Mouse (Mus musculus) forebrain, embryonic 10.5 days (tissue): Measurements from ENCODE around the gene Usp2. TPM values are rescaled to one million over a fixed set of nuclear protein-coding genes. Genes with fewer than 3 reads are reported as not detected.

ENCODE experiments used
- DNase-seq: peaks from one replicate; pipeline ENCODE4 v3.0.0-alpha.2; 2017; ENCODE audit warnings: low spot score; ENCODE audit errors: extremely low spot score
- H3K27ac ChIP-seq: fragments of 300-500 bp; sonication (generic); 2 replicates; pipeline ENCODE4 v1.5.1; 2016; ENCODE audit warnings: mild to moderate bottlenecking
- H3K27me3 ChIP-seq: fragments of 300-500 bp; sonication (generic); 2 replicates; pipeline ENCODE4 v1.6.1; 2016; ENCODE audit warnings: mild to moderate bottlenecking; ENCODE audit not compliant: poor library complexity, severe bottlenecking
- H3K36me3 ChIP-seq: fragments of 300-500 bp; sonication (generic); replicated peaks from 2 replicates; pipeline ENCODE4 v1.6.1; 2016; ENCODE audit warnings: mild to moderate bottlenecking, moderate library complexity
- H3K4me1 ChIP-seq: fragments of 300-500 bp; sonication (generic); 2 replicates; pipeline ENCODE4 v1.6.1; 2016
- H3K4me3 ChIP-seq: fragments of 300-500 bp; sonication (generic); 2 replicates; pipeline ENCODE4 v1.5.1; 2016; ENCODE audit warnings: mild to moderate bottlenecking, moderate library complexity
- H3K9me3 ChIP-seq: fragments of 300-500 bp; sonication (generic); 2 replicates; pipeline ENCODE4 v1.6.1; 2016; ENCODE audit warnings: mild to moderate bottlenecking, moderate library complexity
- WGBS: fragments of 180-500 bp; shearing (Covaris S2); methylation state at CpG from one replicate; pipeline ENCODE4 v1.1.7; 2016; 5-methylcytosine and 5-hydroxymethylcytosine counted together
- polyA plus RNA-seq: library from polyadenylated mRNA; unstranded; fragments of >200 nt; fragmentation: Nextera tagmentation; extraction: Ambion mirVana; gene quantifications from 2 replicates; pipeline ENCODE4 v1.2.1, GENCODE M21; 2016

Usp2 gene
- polyA plus RNA-seq, 1 experiment from 2014 or later = 12.9 TPM

- Histone ChIP-seq H3K27me3 (peaks cover 50% of the 10 kb centered on the region), H3K4me1 (peaks cover 55% of the 10 kb centered on the region), H3K27ac (no peak overlapping the region), H3K4me3 (no peak overlapping the region), H3K9me3 (no peaks in the 10 kb centered on the region), H3K36me3 (peaks cover 34% of the 10 kb centered on the region)
- DNase-seq = no peak
- WGBS = 69% methylated on average over 12 of the region's 12 CpGs
Measured at GRCm38 (mm10) chr9:44088877-44089608, 22.2 kb downstream of the Usp2 start.

GRCm38 (mm10) chr9:44093612-44094503 is 27.0 kb downstream of the Usp2 start:
- peak; percentile 73 for DNase-seq
- Histone ChIP-seq H3K4me3 (no peak overlapping the region), H3K9me3 (no peaks in the 10 kb centered on the region), H3K36me3 (peaks cover 34% of the 10 kb centered on the region), H3K4me1 (peaks cover 32% of the 10 kb centered on the region), H3K27me3 (peaks cover 6% of the 10 kb centered on the region), H3K27ac (no peak overlapping the region)
- WGBS = 37% methylated on average over 24 of the region's 24 CpGs

GRCm38 (mm10) chr9:44094737-44095136 is 27.9 kb downstream of the Usp2 start:
- 82% methylated on average over 3 of the region's 3 CpGs for WGBS
- DNase-seq = no peak
- no peak overlapping the region for H3K4me3 ChIP-seq
- H3K27me3 ChIP-seq = no peaks in the 10 kb centered on the region
- peaks cover 34% of the 10 kb centered on the region for H3K36me3 ChIP-seq
- H3K4me1 ChIP-seq = peaks cover 23% of the 10 kb centered on the region
- H3K9me3 ChIP-seq = no peaks in the 10 kb centered on the region
- no peak overlapping the region for H3K27ac ChIP-seq

- DNase-seq = no peak
- no peak overlapping the region for H3K4me3 ChIP-seq
- H3K9me3 ChIP-seq = no peaks in the 10 kb centered on the region
- H3K27ac ChIP-seq = no peak overlapping the region
- H3K4me1 ChIP-seq = peaks cover 21% of the 10 kb centered on the region
- WGBS = 93% methylated on average over 9 of the region's 9 CpGs
- H3K36me3 ChIP-seq = peaks cover 25% of the 10 kb centered on the region
- H3K27me3 ChIP-seq = no peaks in the 10 kb centered on the region
Measured at GRCm38 (mm10) chr9:44095781-44096180, 29.0 kb downstream of the Usp2 start.

GRCm38 (mm10) chr9:44096536-44096935 is 29.7 kb downstream of the Usp2 start:
- no peaks in the 10 kb centered on the region for H3K9me3 ChIP-seq
- H3K4me1 ChIP-seq = peaks cover 26% of the 10 kb centered on the region
- H3K4me3 ChIP-seq = no peak overlapping the region
- peaks cover 18% of the 10 kb centered on the region for H3K36me3 ChIP-seq
- peak; percentile 65 for DNase-seq
- WGBS = 18% methylated on average over 9 of the region's 9 CpGs
- H3K27ac ChIP-seq = peak overlapping the region; percentile 54
- H3K27me3 ChIP-seq = no peaks in the 10 kb centered on the region

- H3K4me1 ChIP-seq = peaks cover 42% of the 10 kb centered on the region
- peak within 1 kb of the TSS; percentile 22 for H3K27ac ChIP-seq
- peaks cover 44% of the 10 kb centered on the region for H3K36me3 ChIP-seq
- no peaks in the 10 kb centered on the region for H3K9me3 ChIP-seq
- WGBS = 53% methylated on average over 9 of the region's 9 CpGs
- H3K4me3 ChIP-seq = 0 out of 2 replicates have a peak within 1 kb of the TSS, but pooled peaks have one; percentile 0
- DNase-seq = no peak
- H3K27me3 ChIP-seq = no peaks in the 10 kb centered on the region
Measured at GRCm38 (mm10) chr9:44101490-44101889, 34.7 kb downstream of the Usp2 start, which contains the start of gene Mfrp. TSS of gene Mfrp (plus strand) at chr9:44101729.

GRCm38 (mm10) chr9:44104881-44105280 is 38.1 kb downstream of the Usp2 start:
- H3K27ac ChIP-seq = no peak overlapping the region
- no peak for DNase-seq
- WGBS = 94% methylated on average over 7 of the region's 7 CpGs
- no peaks in the 10 kb centered on the region for H3K9me3 ChIP-seq
- H3K4me3 ChIP-seq = no peak overlapping the region
- H3K27me3 ChIP-seq = no peaks in the 10 kb centered on the region
- peaks cover 73% of the 10 kb centered on the region for H3K36me3 ChIP-seq
- peaks cover 67% of the 10 kb centered on the region for H3K4me1 ChIP-seq

GRCm38 (mm10) chr9:44105781-44106180 is 39.0 kb downstream of the Usp2 start:
- H3K36me3 ChIP-seq = peaks cover 82% of the 10 kb centered on the region

GRCm38 (mm10) chr9:44106182-44106581 is 39.4 kb downstream of the Usp2 start:
- H3K4me1 ChIP-seq = peaks cover 78% of the 10 kb centered on the region
- peak overlapping the region; percentile 72 for H3K27ac ChIP-seq
- H3K36me3 ChIP-seq = peaks cover 84% of the 10 kb centered on the region
- H3K9me3 ChIP-seq = no peaks in the 10 kb centered on the region
- no peaks in the 10 kb centered on the region for H3K27me3 ChIP-seq
- WGBS = 96% methylated on average over 7 of the region's 7 CpGs
- no peak overlapping the region; the same call in 1 of the 2 replicates for H3K4me3 ChIP-seq
- no peak for DNase-seq

More at GRCm38 (mm10) chr9:44105781-44106180, 39.0 kb downstream of the Usp2 start:
- no peaks in the 10 kb centered on the region for H3K27me3 ChIP-seq
- DNase-seq = no peak
- WGBS = 94% methylated on average over 10 of the region's 10 CpGs
- no peak overlapping the region for H3K4me3 ChIP-seq
- H3K27ac ChIP-seq = no peak overlapping the region
- no peaks in the 10 kb centered on the region for H3K9me3 ChIP-seq
- H3K4me1 ChIP-seq = peaks cover 76% of the 10 kb centered on the region

GRCm38 (mm10) chr9:44106596-44106995 is 39.8 kb downstream of the Usp2 start:
- no peaks in the 10 kb centered on the region for H3K9me3 ChIP-seq
- H3K27me3 ChIP-seq = no peaks in the 10 kb centered on the region
- H3K27ac ChIP-seq = peak overlapping the region; percentile 72
- WGBS = 76% methylated on average over 4 of the region's 4 CpGs
- no peak overlapping the region; the same call in 1 of the 2 replicates for H3K4me3 ChIP-seq
- H3K36me3 ChIP-seq = peaks cover 84% of the 10 kb centered on the region
- peaks cover 75% of the 10 kb centered on the region for H3K4me1 ChIP-seq
- no peak for DNase-seq

- WGBS = 49% methylated on average over 8 of the region's 8 CpGs
- H3K27ac ChIP-seq = peak within 1 kb of the TSS; percentile 72
- H3K4me3 ChIP-seq = peak within 1 kb of the TSS; percentile 31
- H3K27me3 ChIP-seq = no peaks in the 10 kb centered on the region
- no peaks in the 10 kb centered on the region for H3K9me3 ChIP-seq
- peaks cover 87% of the 10 kb centered on the region for H3K36me3 ChIP-seq
- no peak for DNase-seq
- peaks cover 75% of the 10 kb centered on the region for H3K4me1 ChIP-seq
Measured at GRCm38 (mm10) chr9:44107110-44107509, 40.3 kb downstream of the Usp2 start, which contains the start of gene C1qtnf5. TSS of gene C1qtnf5 (plus strand) at chr9:44107245.

GRCm38 (mm10) chr9:44107557-44108179 is 40.8 kb downstream of the Usp2 start:
- Histone ChIP-seq H3K36me3 (peaks cover 82% of the 10 kb centered on the region), H3K9me3 (no peaks in the 10 kb centered on the region), H3K4me3 (peak overlapping the region; percentile 31), H3K27me3 (no peaks in the 10 kb centered on the region), H3K4me1 (peaks cover 75% of the 10 kb centered on the region), H3K27ac (peak overlapping the region; percentile 72)
- DNase-seq = no peak
- WGBS = 36% methylated on average over 25 of the region's 25 CpGs
